Mouse (Mus musculus) liver, embryonic 14.5 days (tissue): ENCODE data around the gene Lsp1.

Experiments used
- CTCF ChIP-seq: IDR thresholded peaks from 2 replicates; pipeline ENCODE4 v1.5.1; 2016; ENCODE audit warnings: antibody characterized with exemption, low read depth, control low read depth
- EP300 ChIP-seq: IDR thresholded peaks from 2 replicates; pipeline ENCODE4 v1.6.1; 2016; ENCODE audit warnings: antibody characterized with exemption, low read depth

- TF ChIP-seq CTCF (peak; percentile 70), EP300 (no peak)
These were observed 20.6 kb downstream of the Lsp1 start for GRCm38 (mm10) chr7:142481186-142481567.
